Comparison of ENCODE assay signal across 13 mouse cellular contexts in genomic region chr2:156882431-156883001, GRCm38 (mm10). TPM values are rescaled to one million over a fixed set of nuclear protein-coding genes. Genes with fewer than 3 reads are reported as not detected.
DNase-seq lines count a peak whose midpoint lies in the region; ATAC-seq and TF ChIP-seq lines count a peak whose summit lies in the region.
"Had no signal": no experiment of that assay in that cellular context is flagged by ENCODE, and none has a peak within 500 bp of the region (broad histone marks: within the 10 kb centered on the region; RNA-seq: fewer than 3 reads in every experiment).

No protein-coding gene starts in this region.

- no peaks in the 10 kb centered on the region for H3K9me3 ChIP-seq in liver, embryonic 15.5 days (replicated peaks)
- no peaks in the 10 kb centered on the region for H3K9me3 ChIP-seq in forebrain, embryonic 14.5 days (replicated peaks; ENCODE audit: control insufficient read depth, low read length)
- H3K9me3 ChIP-seq in hindbrain, embryonic 11.5 days (ENCODE audit: control insufficient read depth, low read length), result no peaks in the 10 kb centered on the region
- no peaks in the 10 kb centered on the region for H3K9me3 ChIP-seq in hindbrain, embryonic 14.5 days (ENCODE audit: control insufficient read depth, low read length)
- H3K9me3 ChIP-seq: limb, embryonic 10.5 days had no signal

- no peak for TF ChIP-seq CTCF in spleen, adult 2 months (IDR thresholded peaks at IDR 0.05; ENCODE audit: extremely low read depth, insufficient read depth, insufficient read length, insufficient replicate concordance)

- H3K4me2 ChIP-seq in liver, embryonic 15.5 days, result peak overlapping the region; percentile 76
- H3K4me2 ChIP-seq in forebrain, embryonic 14.5 days (ENCODE audit: low read length), result no peak overlapping the region
- H3K4me2 ChIP-seq in hindbrain, embryonic 11.5 days (replicated peaks; ENCODE audit: low read depth, low read length), result no peak overlapping the region
- no peak overlapping the region for H3K4me2 ChIP-seq in hindbrain, embryonic 14.5 days (replicated peaks)

- H3K27me3 ChIP-seq in spleen, adult 2 months (ENCODE audit: control insufficient read depth, insufficient read depth, low read length), result no peaks in the 10 kb centered on the region
- H3K27me3 ChIP-seq in liver, embryonic 15.5 days, result no peaks in the 10 kb centered on the region
- H3K27me3 ChIP-seq in forebrain, embryonic 14.5 days (replicated peaks; ENCODE audit: control insufficient read depth, insufficient read depth, low read length), result no peaks in the 10 kb centered on the region
- H3K27me3 ChIP-seq in hindbrain, embryonic 11.5 days (ENCODE audit: control insufficient read depth, insufficient read depth, low read length), result no peaks in the 10 kb centered on the region
- H3K27me3 ChIP-seq in hindbrain, embryonic 14.5 days (ENCODE audit: control insufficient read depth, insufficient read depth, low read length), result no peaks in the 10 kb centered on the region

- peak in 1 of 2 experiments; percentile 41 for DNase-seq in spleen, adult 2 months (ENCODE audit: low read depth in 1 of 2, low spot score in 2 of 2)
- DNase-seq in spleen, adult 18-20 months, result no peak
- peak; percentile 40 for DNase-seq in ZHBTc4 (ENCODE audit: low read depth, low spot score)
- peak; percentile 83 to 93 for DNase-seq in thymus, postnatal 36 days
- DNase-seq in forebrain, embryonic 14.5 days (ENCODE audit: low spot score), result no peak
- no peak for DNase-seq in hindbrain, embryonic 11.5 days (ENCODE audit: low spot score)
- DNase-seq in hindbrain, embryonic 14.5 days (ENCODE audit: low spot score), result no peak
- DNase-seq: cerebellum, adult 8-10 months; heart, adult 18-20 months; kidney, postnatal 10 days had no signal

- peak overlapping the region; percentile 33 for H3K9ac ChIP-seq in liver, embryonic 15.5 days
- no peak overlapping the region for H3K9ac ChIP-seq in forebrain, embryonic 14.5 days (ENCODE audit: low read length)
- no peak overlapping the region for H3K9ac ChIP-seq in hindbrain, embryonic 11.5 days (ENCODE audit: low read depth, low read length)
- no peak overlapping the region for H3K9ac ChIP-seq in hindbrain, embryonic 14.5 days

- no peak for TF ChIP-seq POLR2A in spleen, adult 2 months (IDR thresholded peaks at IDR 0.05; ENCODE audit: low read depth, low read length)

- H3K36me3 ChIP-seq in spleen, adult 2 months (ENCODE audit: control insufficient read depth, insufficient read depth, low read length), result no peaks in the 10 kb centered on the region
- no peaks in the 10 kb centered on the region for H3K36me3 ChIP-seq in liver, embryonic 15.5 days (replicated peaks)
- no peaks in the 10 kb centered on the region for H3K36me3 ChIP-seq in forebrain, embryonic 14.5 days (ENCODE audit: control insufficient read depth, insufficient read depth, low read length)
- H3K36me3 ChIP-seq in hindbrain, embryonic 11.5 days (ENCODE audit: control insufficient read depth, insufficient read depth, low read length), result no peaks in the 10 kb centered on the region
- no peaks in the 10 kb centered on the region for H3K36me3 ChIP-seq in hindbrain, embryonic 14.5 days (replicated peaks; ENCODE audit: control insufficient read depth, insufficient read depth)
- H3K36me3 ChIP-seq: limb, embryonic 10.5 days had no signal

- H3K4me3 ChIP-seq in spleen, adult 2 months (ENCODE audit: extremely low read depth, insufficient read depth, insufficient read length), result no peak overlapping the region
- H3K4me3 ChIP-seq in liver, embryonic 15.5 days (replicated peaks), result peak overlapping the region; percentile 38
- no peak overlapping the region for H3K4me3 ChIP-seq in forebrain, embryonic 14.5 days (ENCODE audit: low read depth, low read length)
- no peak overlapping the region for H3K4me3 ChIP-seq in hindbrain, embryonic 11.5 days (ENCODE audit: low read depth, low read length)
- no peak overlapping the region for H3K4me3 ChIP-seq in hindbrain, embryonic 14.5 days (replicated peaks; ENCODE audit: low read length)
- H3K4me3 ChIP-seq: limb, embryonic 10.5 days had no signal

- H3K4me1 ChIP-seq in spleen, adult 2 months (ENCODE audit: control insufficient read depth, insufficient read depth, insufficient read length), result peaks cover 9% of the 10 kb centered on the region; the same call in 1 of the 2 replicates
- H3K4me1 ChIP-seq in liver, embryonic 15.5 days (replicated peaks), result peaks cover 69% of the 10 kb centered on the region
- no peaks in the 10 kb centered on the region for H3K4me1 ChIP-seq in forebrain, embryonic 14.5 days (ENCODE audit: control insufficient read depth, insufficient read depth, low read length)
- H3K4me1 ChIP-seq in hindbrain, embryonic 11.5 days (replicated peaks; ENCODE audit: control insufficient read depth, insufficient read depth, low read length), result no peaks in the 10 kb centered on the region
- H3K4me1 ChIP-seq in hindbrain, embryonic 14.5 days (replicated peaks; ENCODE audit: control insufficient read depth, insufficient read depth, low read length), result no peaks in the 10 kb centered on the region

- peak; percentile 95 for ATAC-seq in liver, embryonic 15.5 days (ENCODE audit: insufficient read depth)
- ATAC-seq in forebrain, embryonic 14.5 days, result no peak
- ATAC-seq in hindbrain, embryonic 11.5 days (ENCODE audit: low FRiP score), result no peak
- ATAC-seq in hindbrain, embryonic 14.5 days (ENCODE audit: low FRiP score), result no peak

- 22% methylated on average over 10 of the region's 10 CpGs for WGBS in spleen, adult 2 months
- WGBS in liver, embryonic 15.5 days (ENCODE audit: insufficient replicate concordance), result 7% methylated on average over 10 of the region's 10 CpGs
- WGBS in forebrain, embryonic 14.5 days, result 36% methylated on average over 10 of the region's 10 CpGs
- 42% methylated on average over 10 of the region's 10 CpGs for WGBS in hindbrain, embryonic 11.5 days
- WGBS in hindbrain, embryonic 14.5 days, result 40% methylated on average over 10 of the region's 10 CpGs

- peak overlapping the region; percentile 27 for H3K27ac ChIP-seq in spleen, adult 2 months (ENCODE audit: insufficient read depth, low read length)
- H3K27ac ChIP-seq in liver, embryonic 15.5 days (replicated peaks), result peak overlapping the region; percentile 88
- no peak overlapping the region for H3K27ac ChIP-seq in forebrain, embryonic 14.5 days (ENCODE audit: low read depth, low read length)
- H3K27ac ChIP-seq in hindbrain, embryonic 11.5 days (ENCODE audit: low read depth, low read length), result no peak overlapping the region
- H3K27ac ChIP-seq in hindbrain, embryonic 14.5 days, result no peak overlapping the region
- H3K27ac ChIP-seq: limb, embryonic 10.5 days; macrophage had no signal

RNA-seq across cellular contexts. Expression of gene Sla2, which starts 4.5 kb away (rescaled TPM):
- 7.6 and 8.0 TPM in 2 replicates for polyA plus RNA-seq in spleen, adult 2 months (2012; rRNA removed)
- 2.1 TPM in 2 replicates for polyA plus RNA-seq in liver, embryonic 15.5 days (2015; fragmentation: Nextera tagmentation; extraction: Ambion mirVana)
- 0.09 and 0.11 TPM in 2 replicates for polyA plus RNA-seq in forebrain, embryonic 14.5 days (2014; fragmentation: Nextera tagmentation; extraction: Ambion mirVana)
- polyA plus RNA-seq in hindbrain, embryonic 11.5 days (2014; fragmentation: Nextera tagmentation; extraction: Ambion mirVana), result 0.47 and 0.59 TPM in 2 replicates
- polyA plus RNA-seq in hindbrain, embryonic 14.5 days (2014; fragmentation: Nextera tagmentation; extraction: Ambion mirVana), result 0.14 and 0.20 TPM in 2 replicates

RNA-seq across cellular contexts. Expression of gene Rab5if, which starts 19.6 kb away (rescaled TPM):
- polyA plus RNA-seq in spleen, adult 2 months (2012; rRNA removed), result 34.8 and 61.5 TPM in 2 replicates
- polyA plus RNA-seq in liver, embryonic 15.5 days (2015; fragmentation: Nextera tagmentation; extraction: Ambion mirVana), result 124 and 140 TPM in 2 replicates
- 163 and 174 TPM in 2 replicates for polyA plus RNA-seq in forebrain, embryonic 14.5 days (2014; fragmentation: Nextera tagmentation; extraction: Ambion mirVana)
- 208 and 214 TPM in 2 replicates for polyA plus RNA-seq in hindbrain, embryonic 11.5 days (2014; fragmentation: Nextera tagmentation; extraction: Ambion mirVana)
- 174 and 176 TPM in 2 replicates for polyA plus RNA-seq in hindbrain, embryonic 14.5 days (2014; fragmentation: Nextera tagmentation; extraction: Ambion mirVana)

RNA-seq across cellular contexts. Expression of gene 4930518I15Rik, which starts 24.8 kb away (rescaled TPM):
- 1.0 and 1.5 TPM in 2 replicates for polyA plus RNA-seq in spleen, adult 2 months (2012; rRNA removed)
- 2.0 and 2.5 TPM in 2 replicates for polyA plus RNA-seq in liver, embryonic 15.5 days (2015; fragmentation: Nextera tagmentation; extraction: Ambion mirVana)
- polyA plus RNA-seq in forebrain, embryonic 14.5 days (2014; fragmentation: Nextera tagmentation; extraction: Ambion mirVana), result 2.7 and 4.7 TPM in 2 replicates
- polyA plus RNA-seq in hindbrain, embryonic 11.5 days (2014; fragmentation: Nextera tagmentation; extraction: Ambion mirVana), result 5.9 and 8.6 TPM in 2 replicates
- 4.0 and 5.4 TPM in 2 replicates for polyA plus RNA-seq in hindbrain, embryonic 14.5 days (2014; fragmentation: Nextera tagmentation; extraction: Ambion mirVana)

RNA-seq across cellular contexts. Expression of gene Tgif2, which starts 42.7 kb away (rescaled TPM):
- polyA plus RNA-seq in spleen, adult 2 months (2012; rRNA removed), result 10.5 and 11.8 TPM in 2 replicates
- polyA plus RNA-seq in liver, embryonic 15.5 days (2015; fragmentation: Nextera tagmentation; extraction: Ambion mirVana), result 6.3 and 6.6 TPM in 2 replicates
- polyA plus RNA-seq in forebrain, embryonic 14.5 days (2014; fragmentation: Nextera tagmentation; extraction: Ambion mirVana), result 45.1 and 48.0 TPM in 2 replicates
- polyA plus RNA-seq in hindbrain, embryonic 11.5 days (2014; fragmentation: Nextera tagmentation; extraction: Ambion mirVana), result 69.6 and 71.8 TPM in 2 replicates
- 18.9 and 21.5 TPM in 2 replicates for polyA plus RNA-seq in hindbrain, embryonic 14.5 days (2014; fragmentation: Nextera tagmentation; extraction: Ambion mirVana)

Comparison
In these comparisons a context has a peak if more than half of its experiments do, and no peak if none do; other contexts are left out.
1. DNase-seq: peak in ZHBTc4 (single experiment) and thymus, postnatal 36 days (2 of 2); none in spleen, adult 18-20 months (0 of 2), forebrain, embryonic 14.5 days (single experiment), hindbrain, embryonic 11.5 days (single experiment) and hindbrain, embryonic 14.5 days (single experiment).
2. H3K27ac ChIP-seq: peak in spleen, adult 2 months (single experiment) and liver, embryonic 15.5 days (single experiment); none in forebrain, embryonic 14.5 days (single experiment), hindbrain, embryonic 11.5 days (single experiment) and hindbrain, embryonic 14.5 days (single experiment).